Mouse (Mus musculus) megakaryocyte, adult 5-6 weeks (primary cell): ENCODE results near the gene Zkscan3. TPM values are rescaled to one million over a fixed set of nuclear protein-coding genes. Genes with fewer than 3 reads are reported as not detected.

ENCODE experiments used
- ATAC-seq: 2 replicates; pipeline ENCODE4 v1.8.0; 2016; ENCODE audit warnings: mild to moderate bottlenecking, inconsistent platforms; ENCODE audit not compliant: poor library complexity, severe bottlenecking
- total RNA-seq, 2 experiments: library from RNA; stranded (forward) in 1 of 2; stranded (reverse) in 1 of 2; fragments of 153-499, 151-499 nt in 1 of 2; fragments of 221-1000, 200-1000 nt in 1 of 2; gene quantifications; 2 replicates each; pipeline versions ENCODE4 v1.2.3 to v1.2.4; 2015 to 2017

Zkscan3 gene
- total RNA-seq, 2 experiments from 2014 or later = 26.8 to 33.5 TPM

DNA sequence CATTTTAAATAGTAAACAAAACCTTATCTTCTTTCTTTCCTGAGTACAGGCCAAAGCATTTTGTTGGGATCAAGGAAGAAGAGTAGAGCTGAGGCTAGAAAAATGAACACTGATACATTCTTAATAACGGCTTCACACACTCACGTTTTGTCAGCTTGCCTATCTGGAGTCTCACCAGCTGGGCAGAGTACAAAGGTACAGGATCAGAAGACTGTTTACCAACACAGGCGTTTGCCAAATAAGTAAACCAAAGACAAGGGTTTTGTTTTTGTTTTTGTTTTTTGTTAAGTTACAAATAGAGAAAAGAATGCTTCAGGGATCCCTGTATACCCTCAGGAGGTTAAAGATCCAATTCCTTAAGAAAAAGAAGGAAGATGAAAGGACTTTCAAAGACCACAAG, 1.4 kb downstream of the Zkscan3 start:
- no peak for ATAC-seq

DNA sequence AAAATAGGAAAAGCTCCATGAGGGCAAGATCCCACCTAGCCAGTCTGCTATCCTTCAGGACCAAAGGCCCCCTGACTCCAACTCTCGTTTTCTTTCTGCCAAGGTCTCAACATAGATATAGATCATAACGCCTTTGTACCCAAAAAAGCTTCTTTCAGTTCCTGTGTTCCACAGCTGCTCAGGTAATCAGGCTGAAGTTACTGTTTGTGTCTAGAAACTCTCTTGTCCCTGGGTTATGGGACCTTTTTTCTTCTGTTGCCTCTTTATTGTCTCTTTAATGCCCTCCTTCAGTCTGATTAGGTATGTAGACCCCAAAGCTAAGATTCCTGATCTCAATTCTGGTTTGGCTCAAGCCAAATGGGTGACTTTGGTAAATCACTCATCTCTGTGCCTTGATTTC, 5.1 kb downstream of the Zkscan3 start:
- no peak for ATAC-seq

DNA sequence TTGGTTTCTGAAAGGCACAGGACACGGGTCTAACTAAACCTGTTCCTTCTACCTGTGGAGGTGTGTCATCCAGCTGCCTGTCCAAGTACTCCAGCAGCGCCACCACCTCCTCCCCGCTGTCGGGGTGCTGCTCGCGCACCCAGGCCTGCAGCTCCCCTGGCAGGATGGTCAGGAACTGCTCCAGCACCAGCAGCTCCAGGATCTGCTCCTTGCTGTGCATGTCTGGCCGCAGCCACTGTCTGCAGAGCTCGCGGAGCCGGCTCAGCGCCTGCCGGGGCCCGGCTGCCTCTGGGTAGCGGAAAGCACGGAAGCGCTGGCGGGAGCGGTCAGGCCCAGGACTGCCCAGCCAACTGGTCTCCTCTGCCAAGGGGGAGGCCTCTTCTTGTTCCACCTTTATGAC, 6.5 kb downstream of the Zkscan3 start:
- ATAC-seq = peak; percentile 64; the same call in 1 of the 2 replicates

DNA sequence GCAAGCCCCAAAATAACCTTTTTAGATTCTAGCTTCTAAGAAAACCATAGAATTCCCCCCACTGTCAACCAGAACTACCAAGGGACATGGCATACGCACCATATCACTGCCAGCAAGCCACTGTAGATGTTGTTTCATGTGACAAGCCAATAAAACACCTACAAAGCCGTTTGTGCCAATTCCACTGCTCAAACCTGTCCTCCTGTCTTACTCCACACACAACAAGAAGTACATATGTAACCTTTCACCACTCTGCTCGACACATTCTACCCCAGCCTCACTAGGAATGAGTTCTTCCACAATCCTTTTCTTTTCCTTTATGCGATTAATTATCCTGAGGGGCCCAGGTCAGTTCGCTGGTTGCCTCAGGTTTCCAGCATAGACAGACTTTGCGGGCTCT, 6.9 kb downstream of the Zkscan3 start:
- ATAC-seq = no peak

DNA sequence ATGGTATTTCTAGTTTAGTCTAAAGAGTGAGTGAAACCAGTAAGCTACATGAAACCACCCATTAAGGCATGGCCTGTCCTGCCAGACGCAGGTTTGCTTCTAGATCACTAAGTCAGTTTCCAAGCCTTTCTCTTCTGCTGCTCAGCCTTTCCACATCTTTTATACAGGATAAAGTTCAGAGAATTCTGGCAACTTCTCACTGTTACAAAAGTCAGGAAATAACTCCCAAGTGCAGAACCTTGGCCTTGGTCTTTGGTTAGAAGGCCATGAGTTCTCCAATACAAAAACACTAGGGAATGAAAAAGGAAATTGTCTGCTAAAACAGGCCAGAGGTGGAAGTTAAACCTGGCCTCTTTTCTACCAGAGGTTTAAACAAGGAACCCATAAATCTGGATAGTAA, 7.3 kb downstream of the Zkscan3 start:
- no peak for ATAC-seq

DNA sequence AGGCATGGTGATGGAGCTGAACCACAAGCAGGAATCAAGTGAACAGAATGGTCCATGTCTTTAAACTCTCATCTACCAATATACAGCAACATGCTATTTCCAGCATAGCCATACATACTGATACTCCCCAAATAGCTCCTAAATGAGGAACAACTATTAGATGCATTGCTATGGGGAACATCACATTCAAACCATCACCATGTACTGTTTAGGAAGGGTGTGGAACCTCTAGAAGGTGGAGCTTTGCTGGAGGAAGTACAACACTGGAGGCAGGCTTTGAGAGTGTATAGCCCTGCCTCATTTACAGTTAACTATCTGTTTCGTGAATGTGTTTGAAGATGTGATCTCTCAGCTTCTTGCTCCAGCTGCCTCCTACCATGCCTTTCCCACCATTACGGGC, 24.8 kb downstream of the Zkscan3 start:
- ATAC-seq = peak; percentile 52

DNA sequence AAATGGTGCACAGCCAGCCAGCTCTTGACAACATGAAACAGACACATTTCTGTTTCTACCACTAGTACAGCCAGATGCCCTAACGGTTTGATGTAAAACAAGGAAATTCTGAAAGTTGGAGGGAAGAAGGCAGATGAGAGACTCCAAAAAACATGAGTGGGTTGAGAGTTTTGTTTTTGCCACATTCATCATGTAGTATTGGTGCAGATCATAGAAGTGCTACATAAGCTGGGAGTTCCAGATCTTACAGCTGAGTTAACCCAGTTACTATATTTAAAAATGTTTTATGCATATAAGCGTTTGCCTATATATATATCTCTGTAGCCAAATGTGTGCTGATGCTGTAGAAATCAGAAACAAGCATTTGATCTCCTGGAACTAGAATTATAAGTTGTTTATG, 29.9 kb downstream of the Zkscan3 start:
- no peak for ATAC-seq

DNA sequence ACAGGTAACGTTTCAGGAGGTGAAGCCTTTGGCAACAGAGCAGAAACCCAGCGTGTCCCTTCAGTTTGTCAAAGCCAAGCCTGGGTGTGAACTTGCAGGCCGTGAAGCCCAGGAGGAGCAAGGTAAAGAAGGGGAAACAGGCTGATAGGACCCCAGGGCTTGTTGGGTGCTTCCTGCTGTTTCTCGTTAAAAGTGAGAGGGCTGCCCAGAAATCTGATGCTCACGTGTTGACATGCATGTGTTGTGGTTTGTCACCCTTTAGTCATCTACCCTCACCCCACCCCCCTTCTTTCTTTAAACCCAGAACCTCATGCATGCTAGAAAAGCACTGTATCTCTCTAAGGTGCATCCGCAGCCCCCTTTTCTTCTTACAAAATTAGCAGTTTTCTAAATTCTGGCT, 35.9 kb downstream of the Zkscan3 start:
- 0 out of 2 replicates have a peak, but pooled peaks have one; percentile 14 for ATAC-seq

DNA sequence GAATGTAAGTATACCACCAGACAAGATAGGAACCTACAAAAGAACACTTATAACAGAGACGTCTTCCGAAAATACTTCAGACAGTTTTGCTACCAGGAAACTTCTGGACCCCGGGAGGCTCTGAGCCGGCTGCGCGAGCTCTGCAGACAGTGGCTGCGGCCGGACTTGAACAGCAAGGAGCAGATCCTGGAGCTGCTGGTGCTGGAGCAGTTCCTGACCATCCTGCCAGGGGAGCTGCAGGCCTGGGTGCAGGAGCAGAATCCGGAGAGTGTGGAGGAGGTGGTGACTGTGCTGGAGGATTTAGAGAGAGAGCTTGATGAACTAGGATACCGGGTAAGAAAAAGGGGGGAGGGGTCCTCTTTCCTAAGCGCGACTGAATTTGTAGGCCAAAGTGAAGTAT, 38.8 kb downstream of the Zkscan3 start:
- ATAC-seq = no peak

DNA sequence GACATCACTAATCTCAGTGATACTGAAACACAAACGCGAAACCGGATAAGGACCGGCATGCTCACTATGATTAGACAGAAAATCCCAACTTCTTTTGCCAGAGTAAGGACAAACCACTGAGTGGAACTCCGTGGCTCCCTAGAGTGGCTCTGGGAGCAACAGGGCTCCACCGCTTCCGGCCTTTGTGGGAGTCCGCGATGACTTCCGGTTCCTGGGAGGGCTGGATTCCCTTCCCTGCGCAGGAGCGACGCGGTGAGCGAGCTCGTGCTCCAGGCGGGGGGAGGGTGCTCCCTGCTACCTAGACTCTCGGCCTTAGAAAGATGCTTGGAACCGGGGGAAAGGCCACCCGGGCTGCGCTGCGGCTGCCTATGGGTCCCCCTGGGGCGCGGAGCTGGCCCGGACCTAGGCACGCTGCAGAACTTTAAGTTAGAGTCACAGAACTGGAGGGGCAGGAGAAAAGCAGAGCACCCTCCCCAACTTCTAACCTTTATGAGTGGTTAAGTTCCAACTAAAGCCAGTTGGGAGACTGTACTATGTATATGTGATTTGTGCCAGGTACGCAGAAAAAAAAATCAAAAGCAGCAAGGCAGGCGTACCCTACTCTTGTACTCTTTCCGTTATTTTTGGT, 39.8 kb downstream of the Zkscan3 start, which contains the start of gene Zscan12:
Gene Zscan12 (plus strand): TSS at position 200 of the 628 bp plus-strand sequence.
- peak; percentile 98 for ATAC-seq

DNA sequence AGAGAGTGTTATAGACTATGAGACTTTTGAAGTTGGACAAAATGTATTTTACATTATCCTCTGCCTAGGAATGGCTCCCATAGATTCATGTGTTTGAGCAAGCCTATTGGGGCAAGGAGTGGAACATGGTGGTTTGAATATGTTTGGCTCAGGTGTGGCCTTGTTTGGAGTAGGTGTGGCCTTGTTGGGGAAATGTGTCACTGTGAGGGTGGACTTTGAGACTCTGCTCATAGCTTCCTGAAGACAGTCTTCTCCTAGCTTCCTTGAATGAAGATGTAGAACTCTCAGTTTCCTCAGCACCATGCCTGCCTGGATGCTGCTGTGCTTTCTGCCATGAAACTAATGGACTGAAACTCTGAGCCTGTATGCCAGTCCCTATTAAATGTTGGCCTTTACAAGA, 52.0 kb downstream of the Zkscan3 start:
- no peak for ATAC-seq

DNA sequence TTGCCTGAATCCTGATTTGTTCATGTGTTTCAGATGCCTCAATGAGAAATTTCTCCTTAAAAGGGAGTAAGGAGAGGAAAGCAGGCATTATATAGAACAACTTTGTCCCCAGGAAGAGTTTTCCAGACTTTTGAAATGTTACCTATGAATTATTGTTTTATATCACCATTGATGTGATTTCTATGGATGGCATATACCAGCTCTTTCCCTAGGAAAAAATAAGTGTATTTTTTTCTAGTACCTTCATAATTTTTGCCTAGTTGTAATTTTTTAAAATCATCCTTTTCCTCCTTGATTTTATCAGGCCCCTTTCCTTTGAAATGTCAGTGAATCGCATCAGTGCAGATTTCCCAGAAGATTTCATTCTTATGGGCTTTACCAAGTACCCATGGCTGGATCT, 55.9 kb downstream of the Zkscan3 start, which contains the start of gene Olfr1367:
Gene Olfr1367 (plus strand): TSS at position 301 of the 400 bp plus-strand sequence.
- ATAC-seq = no peak

Other genes starting within 250 kb of the Zkscan3 start
- gene Trim27, start 223.3 kb downstream of the Zkscan3 start, total RNA-seq (2015) = 47.7 and 50.6 TPM in 2 replicates
- 79.9 and 84.0 TPM in 2 replicates for gene Trim27, start 223.3 kb downstream of the Zkscan3 start, total RNA-seq (2017)
- gene Gpx5, start 110.0 kb downstream of the Zkscan3 start, total RNA-seq (2015) = not detected in 2 replicates
- not detected in 2 replicates for gene Gpx5, start 110.0 kb downstream of the Zkscan3 start, total RNA-seq (2017)
- not detected in 2 replicates for gene Gpx6, start 90.6 kb downstream of the Zkscan3 start, total RNA-seq (2015)
- not detected in 2 replicates for gene Gpx6, start 90.6 kb downstream of the Zkscan3 start, total RNA-seq (2017)
- gene Olfr1367, start 55.8 kb downstream of the Zkscan3 start, total RNA-seq (2015) = not detected in 2 replicates
- gene Olfr1367, start 55.8 kb downstream of the Zkscan3 start, total RNA-seq (2017) = not detected in 2 replicates
- gene Zscan12, start 39.9 kb downstream of the Zkscan3 start, total RNA-seq (2015) = 4.4 and 4.7 TPM in 2 replicates
- 5.6 and 8.3 TPM in 2 replicates for gene Zscan12, start 39.9 kb downstream of the Zkscan3 start, total RNA-seq (2017)
- 0.30 TPM in 1 of 2 replicates, not detected in the other for gene Pgbd1, start 38.3 kb upstream of the Zkscan3 start, total RNA-seq (2015)
- 0.33 TPM in 1 of 2 replicates, not detected in the other for gene Pgbd1, start 38.3 kb upstream of the Zkscan3 start, total RNA-seq (2017)
- 24.2 and 25.3 TPM in 2 replicates for gene Zscan26, start 51.0 kb upstream of the Zkscan3 start, total RNA-seq (2015)
- gene Zscan26, start 51.0 kb upstream of the Zkscan3 start, total RNA-seq (2017) = 26.9 and 27.2 TPM in 2 replicates
- gene Nkapl, start 65.8 kb upstream of the Zkscan3 start, total RNA-seq (2015) = 0.16 and 1.1 TPM in 2 replicates
- 1.2 and 1.3 TPM in 2 replicates for gene Nkapl, start 65.8 kb upstream of the Zkscan3 start, total RNA-seq (2017)
- 0.09 and 0.16 TPM in 2 replicates for gene Zkscan4, start 76.2 kb upstream of the Zkscan3 start, total RNA-seq (2015)
- gene Zkscan4, start 76.2 kb upstream of the Zkscan3 start, total RNA-seq (2017) = 0.44 TPM in 1 of 2 replicates, not detected in the other
- gene Gm10065, start 76.7 kb upstream of the Zkscan3 start, total RNA-seq (2015) = not detected in 2 replicates
- gene Gm10065, start 76.7 kb upstream of the Zkscan3 start, total RNA-seq (2017) = not detected in 2 replicates
- 0.09 and 0.56 TPM in 2 replicates for gene AK157302, start 92.5 kb upstream of the Zkscan3 start, total RNA-seq (2015)
- gene AK157302, start 92.5 kb upstream of the Zkscan3 start, total RNA-seq (2017) = 0.20 TPM in 1 of 2 replicates, not detected in the other
- 7.8 and 10.7 TPM in 2 replicates for gene Gm11273, start 98.7 kb upstream of the Zkscan3 start, total RNA-seq (2015)
- gene Gm11273, start 98.7 kb upstream of the Zkscan3 start, total RNA-seq (2017) = 4.3 and 5.2 TPM in 2 replicates
- 7.0 and 7.1 TPM in 2 replicates for gene Zkscan8, start 128.4 kb upstream of the Zkscan3 start, total RNA-seq (2015)
- gene Zkscan8, start 128.4 kb upstream of the Zkscan3 start, total RNA-seq (2017) = 4.4 and 4.9 TPM in 2 replicates
- not detected in 2 replicates for gene Olfr1366, start 140.1 kb upstream of the Zkscan3 start, total RNA-seq (2015)
- not detected in 2 replicates for gene Olfr1366, start 140.1 kb upstream of the Zkscan3 start, total RNA-seq (2017)
- not detected in 2 replicates for gene Olfr1535, start 157.1 kb upstream of the Zkscan3 start, total RNA-seq (2015)
- not detected in 2 replicates for gene Olfr1535, start 157.1 kb upstream of the Zkscan3 start, total RNA-seq (2017)
- not detected in 2 replicates for gene Olfr1364, start 179.0 kb upstream of the Zkscan3 start, total RNA-seq (2015)
- not detected in 2 replicates for gene Olfr1364, start 179.0 kb upstream of the Zkscan3 start, total RNA-seq (2017)
- not detected in 2 replicates for gene Olfr1362, start 211.3 kb upstream of the Zkscan3 start, total RNA-seq (2015)
- gene Olfr1362, start 211.3 kb upstream of the Zkscan3 start, total RNA-seq (2017) = not detected in 2 replicates
- not detected in 2 replicates for gene Olfr11, start 239.8 kb upstream of the Zkscan3 start, total RNA-seq (2015)
- gene Olfr11, start 239.8 kb upstream of the Zkscan3 start, total RNA-seq (2017) = not detected in 2 replicates